Mouse (Mus musculus): ENCODE data around the gene Gipc3.

The Gipc3 gene

GRCm38 (mm10) chr10:81342686-81343505 lies at the start of gene Gipc3:
Gene Gipc3, minus strand, starts transcription at chr10:81343266.
- peak; percentile 53 to 64 for DNase-seq (ENCODE audit: low spot score in 2 of 2)

- no peak for DNase-seq (ENCODE audit: low spot score in 2 of 2)
These were observed 49.7 kb upstream of the Gipc3 start, which contains the start of gene Smim24 for GRCm38 (mm10) chr10:81392781-81393185. Gene Smim24, plus strand, starts transcription at chr10:81393051.

GRCm38 (mm10) chr10:81392270-81392669 lies 49.2 kb upstream of the Gipc3 start:
- no peak for DNase-seq (ENCODE audit: low spot score in 2 of 2)

GRCm38 (mm10) chr10:81390678-81390965 lies 47.6 kb upstream of the Gipc3 start:
- DNase-seq (ENCODE audit: low spot score in 2 of 2): no peak

- peak; percentile 59 to 71 for DNase-seq (ENCODE audit: low spot score in 2 of 2)
These were observed 47.0 kb upstream of the Gipc3 start for GRCm38 (mm10) chr10:81389801-81390677.

GRCm38 (mm10) chr10:81389373-81389772 lies 46.3 kb upstream of the Gipc3 start:
- DNase-seq (ENCODE audit: low spot score in 2 of 2): no peak

- no peak for DNase-seq (ENCODE audit: low spot score in 2 of 2)
These were observed 45.5 kb upstream of the Gipc3 start, which contains the start of gene Gm48552 for GRCm38 (mm10) chr10:81388505-81389055. Gene Gm48552, plus strand, starts transcription at chr10:81389005.

GRCm38 (mm10) chr10:81387716-81388115 lies 44.6 kb upstream of the Gipc3 start:
- DNase-seq (ENCODE audit: low spot score in 2 of 2): no peak

GRCm38 (mm10) chr10:81385603-81386306 lies 42.7 kb upstream of the Gipc3 start:
- no peak for DNase-seq (ENCODE audit: low spot score in 2 of 2)

- DNase-seq (ENCODE audit: low spot score in 2 of 2): no peak
These were observed 41.5 kb upstream of the Gipc3 start for GRCm38 (mm10) chr10:81384605-81384982.

GRCm38 (mm10) chr10:81383802-81384604 lies 40.9 kb upstream of the Gipc3 start, which contains the start of the genes Dohh and Gm48551:
Gene Dohh, plus strand, starts transcription at chr10:81384428.
Gene Gm48551, plus strand, starts transcription at chr10:81384466.
- DNase-seq (ENCODE audit: low spot score in 2 of 2): peak; percentile 97 to 98

- peak; percentile 74 to 88 for DNase-seq (ENCODE audit: low spot score in 2 of 2)
These were observed 39.0 kb upstream of the Gipc3 start for GRCm38 (mm10) chr10:81382039-81382438.

- DNase-seq (ENCODE audit: low spot score in 2 of 2): no peak
These were observed 36.8 kb upstream of the Gipc3 start for GRCm38 (mm10) chr10:81379809-81380378.

GRCm38 (mm10) chr10:81379183-81379553 lies 36.1 kb upstream of the Gipc3 start:
- no peak for DNase-seq (ENCODE audit: low spot score in 2 of 2)

- peak; percentile 100 for DNase-seq (ENCODE audit: low spot score in 2 of 2)
These were observed 35.6 kb upstream of the Gipc3 start for GRCm38 (mm10) chr10:81378553-81379182.

- DNase-seq (ENCODE audit: low spot score in 2 of 2): no peak
These were observed 34.9 kb upstream of the Gipc3 start, which contains the start of gene Fzr1 for GRCm38 (mm10) chr10:81377793-81378552. Gene Fzr1, minus strand, starts transcription at chr10:81378516.

GRCm38 (mm10) chr10:81377362-81377664 lies 34.2 kb upstream of the Gipc3 start:
- DNase-seq (ENCODE audit: low spot score in 2 of 2): no peak

- DNase-seq (ENCODE audit: low spot score in 2 of 2): peak; percentile 55 to 76
These were observed 33.7 kb upstream of the Gipc3 start for GRCm38 (mm10) chr10:81376561-81377361.
